Mouse (Mus musculus) ovary, adult 18-20 months (tissue): Measurements from ENCODE around the gene Ntf5.
A peak's percentile ranks its signal among the peaks of the same experiment; 100 is the strongest.

ENCODE experiments used
- DNase-seq: peaks from one replicate; pipeline ENCODE4 v3.0.0; 2022; ENCODE audit warnings: low spot score, mixed read lengths

Ntf5 gene

GRCm38 (mm10) chr7:45403532-45404261, 9.8 kb upstream of the Ntf5 start:
- DNase-seq = no peak

GRCm38 (mm10) chr7:45405091-45406075, 8.1 kb upstream of the Ntf5 start, which contains the start of gene Kcna7:
Gene Kcna7 (plus strand): TSS chr7:45405653.
- no peak for DNase-seq

GRCm38 (mm10) chr7:45406157-45407156, 7.0 kb upstream of the Ntf5 start:
- DNase-seq = no peak

- DNase-seq = no peak
These were observed 5.7 kb upstream of the Ntf5 start for GRCm38 (mm10) chr7:45407836-45408235.

GRCm38 (mm10) chr7:45408351-45408750, 5.1 kb upstream of the Ntf5 start:
- DNase-seq = no peak

GRCm38 (mm10) chr7:45408949-45409348, 4.5 kb upstream of the Ntf5 start:
- DNase-seq = no peak

GRCm38 (mm10) chr7:45409497-45410163, 3.9 kb upstream of the Ntf5 start:
- DNase-seq = no peak

- no peak for DNase-seq
These were observed 1.1 kb upstream of the Ntf5 start for GRCm38 (mm10) chr7:45412421-45412820.

GRCm38 (mm10) chr7:45413864-45414739, 607 bp downstream of the Ntf5 start:
- no peak for DNase-seq

GRCm38 (mm10) chr7:45414740-45415224, 1.3 kb downstream of the Ntf5 start:
- no peak for DNase-seq

GRCm38 (mm10) chr7:45415636-45416035, 2.1 kb downstream of the Ntf5 start:
- no peak for DNase-seq

- no peak for DNase-seq
These were observed 4.5 kb downstream of the Ntf5 start for GRCm38 (mm10) chr7:45417962-45418492.

- no peak for DNase-seq
These were observed 6.5 kb downstream of the Ntf5 start for GRCm38 (mm10) chr7:45419859-45420614.

GRCm38 (mm10) chr7:45420615-45420919, 7.1 kb downstream of the Ntf5 start, which contains the start of gene Lhb:
Gene Lhb (plus strand): TSS chr7:45420820.
- DNase-seq = no peak

GRCm38 (mm10) chr7:45421194-45421593, 7.7 kb downstream of the Ntf5 start:
- DNase-seq = no peak

- no peak for DNase-seq
These were observed 13.1 kb downstream of the Ntf5 start for GRCm38 (mm10) chr7:45426556-45426955.

- no peak for DNase-seq
These were observed 20.3 kb downstream of the Ntf5 start for GRCm38 (mm10) chr7:45433835-45434202.

GRCm38 (mm10) chr7:45434203-45435015, 20.9 kb downstream of the Ntf5 start, which contains the start of gene Gys1:
Gene Gys1 (plus strand): TSS chr7:45434844.
- peak; percentile 100 for DNase-seq
